Mouse (Mus musculus): ENCODE results near the gene Lmx1b. TPM values are rescaled to one million over a fixed set of nuclear protein-coding genes. Genes with fewer than 3 reads are reported as not detected.

Lmx1b gene
- polyA plus RNA-seq, 1 experiment from 2014 or later, result not detected

DNA sequence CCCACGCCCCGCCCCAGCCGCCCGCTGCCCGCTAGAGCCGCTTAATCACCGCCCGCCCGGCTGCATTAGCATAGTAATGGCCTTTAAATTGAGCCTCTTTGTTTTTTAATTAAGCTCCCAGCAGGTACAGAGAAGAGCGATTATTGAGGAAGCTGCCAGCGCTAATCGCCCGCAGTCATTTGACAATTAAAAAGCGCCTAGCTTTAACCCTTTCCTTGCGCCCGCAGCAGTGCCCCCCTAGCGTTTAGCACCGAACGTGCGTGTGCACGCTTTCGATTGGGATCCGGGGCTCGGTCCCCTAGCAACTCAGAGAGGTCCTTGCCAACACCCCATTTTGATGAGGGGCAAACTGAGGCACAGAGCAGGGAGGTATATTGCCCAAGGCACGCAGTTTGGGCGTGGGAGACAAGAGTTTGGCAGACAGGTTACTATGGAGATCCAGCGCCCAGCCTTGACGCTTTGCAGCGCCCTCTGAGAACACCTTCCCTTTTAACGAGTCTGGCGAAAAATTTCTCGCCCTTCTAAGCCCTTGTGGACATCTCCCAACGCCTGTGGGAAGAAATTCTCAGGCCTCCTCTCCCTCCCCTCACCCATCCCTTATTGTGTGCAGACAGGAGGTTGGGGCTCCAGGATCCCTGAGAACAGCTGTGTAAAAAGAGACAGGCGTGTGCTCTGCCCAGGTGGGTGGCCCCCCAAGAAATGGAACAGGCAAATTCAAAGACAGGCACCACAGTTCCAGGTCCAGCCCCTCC is 59.4 kb downstream of the Lmx1b start:
- Histone ChIP-seq H3K4me3 (ENCODE audit: low read depth, low read length) (peak overlapping the region; percentile 20), H3K4me2 (replicated peaks; ENCODE audit: low read depth) (peak overlapping the region; percentile 54), H3K9ac (ENCODE audit: low read depth, low read length) (no peak overlapping the region), H3K27ac (ENCODE audit: low read depth, low read length) (no peak overlapping the region), H3K36me3 (ENCODE audit: control insufficient read depth, insufficient read depth) (no peaks in the 10 kb centered on the region), H3K4me1 (replicated peaks; ENCODE audit: control insufficient read depth, insufficient read depth, low read length) (0 out of 2 replicates have a peak, but pooled peaks cover 4% of the 10 kb centered on the region), H3K27me3 (replicated peaks; ENCODE audit: control insufficient read depth, insufficient read depth, low read length) (peaks cover 50% of the 10 kb centered on the region), H3K9me3 (ENCODE audit: control insufficient read depth) (no peaks in the 10 kb centered on the region)
- 2% methylated on average over 34 of the region's 34 CpGs for WGBS
- no peak for TF ChIP-seq CTCF (IDR thresholded peaks at IDR 0.05; ENCODE audit: low read depth)
- no peak for ATAC-seq

DNA sequence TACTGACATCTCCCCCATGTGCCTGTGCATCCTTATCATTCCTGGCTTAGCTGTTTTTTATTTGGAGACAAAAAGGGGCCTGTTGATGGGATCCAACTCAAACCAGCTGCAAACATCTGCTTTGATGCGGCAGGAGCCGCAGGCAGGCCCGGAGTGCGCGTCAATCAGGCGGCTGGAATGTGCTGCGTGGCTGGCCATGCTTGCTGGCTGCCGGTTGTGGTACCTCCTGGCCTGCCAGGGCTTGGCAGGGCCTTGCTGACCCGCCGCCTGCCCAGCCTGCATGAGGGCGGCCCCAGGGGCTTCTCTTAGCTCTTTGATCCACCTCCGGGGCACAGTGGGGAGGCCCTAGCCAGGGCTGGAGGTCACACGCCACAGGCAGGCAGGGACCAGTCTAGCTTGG is 64.9 kb downstream of the Lmx1b start:
- H3K4me1 ChIP-seq (replicated peaks; ENCODE audit: control insufficient read depth, insufficient read depth, low read length), result no peaks in the 10 kb centered on the region
- ATAC-seq, result no peak
- no peak overlapping the region for H3K9ac ChIP-seq (ENCODE audit: low read depth, low read length)
- H3K9me3 ChIP-seq (ENCODE audit: control insufficient read depth), result no peaks in the 10 kb centered on the region
- peaks cover 34% of the 10 kb centered on the region for H3K27me3 ChIP-seq (replicated peaks; ENCODE audit: control insufficient read depth, insufficient read depth, low read length)
- 53% methylated on average over 13 of the region's 13 CpGs for WGBS
- H3K27ac ChIP-seq (ENCODE audit: low read depth, low read length), result no peak overlapping the region
- H3K4me3 ChIP-seq (ENCODE audit: low read depth, low read length), result no peak overlapping the region
- TF ChIP-seq CTCF (IDR thresholded peaks at IDR 0.05; ENCODE audit: low read depth), result no peak
- no peak overlapping the region for H3K4me2 ChIP-seq (replicated peaks; ENCODE audit: low read depth)
- no peaks in the 10 kb centered on the region for H3K36me3 ChIP-seq (ENCODE audit: control insufficient read depth, insufficient read depth)

DNA sequence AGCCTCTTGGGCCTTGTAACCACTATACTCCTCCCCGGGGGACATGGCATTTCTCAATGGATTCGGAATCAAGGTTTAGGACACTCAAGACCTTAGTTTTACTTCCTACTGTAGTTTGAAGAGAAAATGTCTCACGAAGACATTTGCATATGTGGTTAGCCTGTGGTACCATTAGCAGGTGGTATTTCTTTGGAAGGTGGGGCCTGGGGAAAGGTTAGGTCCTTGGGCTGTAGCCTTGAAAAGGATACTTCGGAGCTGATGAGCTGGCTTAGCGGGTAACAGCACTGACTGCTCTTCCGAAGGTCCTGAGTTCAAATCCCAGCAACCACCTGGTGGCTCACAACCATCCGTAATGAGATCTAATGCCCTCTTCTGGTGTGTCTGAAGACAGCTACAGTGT is 67.2 kb downstream of the Lmx1b start:
- Histone ChIP-seq H3K4me1 (replicated peaks; ENCODE audit: control insufficient read depth, insufficient read depth, low read length) (no peaks in the 10 kb centered on the region), H3K4me2 (replicated peaks; ENCODE audit: low read depth) (no peak overlapping the region), H3K4me3 (ENCODE audit: low read depth, low read length) (no peak overlapping the region), H3K36me3 (ENCODE audit: control insufficient read depth, insufficient read depth) (no peaks in the 10 kb centered on the region), H3K9me3 (ENCODE audit: control insufficient read depth) (no peaks in the 10 kb centered on the region), H3K9ac (ENCODE audit: low read depth, low read length) (no peak overlapping the region), H3K27ac (ENCODE audit: low read depth, low read length) (no peak overlapping the region), H3K27me3 (replicated peaks; ENCODE audit: control insufficient read depth, insufficient read depth, low read length) (peaks cover 32% of the 10 kb centered on the region)
- TF ChIP-seq CTCF (IDR thresholded peaks at IDR 0.05; ENCODE audit: low read depth), result no peak
- no peak for ATAC-seq
- 92% methylated on average over 7 of the region's 7 CpGs for WGBS

DNA sequence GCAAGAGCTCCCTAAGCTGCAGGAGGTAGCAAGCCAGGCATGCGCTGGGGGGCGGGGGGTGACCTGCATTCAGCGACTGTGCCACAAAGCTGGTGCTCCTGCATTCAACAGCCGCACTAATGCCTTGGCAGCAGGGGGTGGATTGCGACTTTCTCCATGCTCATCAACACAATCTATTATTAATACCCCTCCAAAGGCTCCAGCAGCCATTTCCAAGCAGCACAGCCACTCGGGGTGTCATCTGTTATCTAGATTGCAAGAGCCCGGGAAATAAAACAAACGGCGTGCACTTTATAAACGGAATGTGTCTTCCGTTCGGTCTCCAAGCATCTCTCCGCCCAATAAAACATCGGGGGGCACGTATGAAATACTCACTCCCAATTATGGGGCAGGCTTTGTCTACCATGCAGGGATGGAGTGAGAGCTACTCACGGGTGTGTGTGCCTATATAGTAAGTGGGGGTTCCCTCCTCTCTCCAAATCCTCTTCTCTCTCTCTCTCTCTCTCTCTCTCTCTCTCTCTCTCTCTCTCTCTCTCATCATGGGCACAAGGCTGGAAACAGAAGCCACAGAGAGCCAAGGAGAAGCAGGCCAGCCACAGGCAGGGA is 69.0 kb downstream of the Lmx1b start:
- no peak for ATAC-seq
- no peak overlapping the region for H3K9ac ChIP-seq (ENCODE audit: low read depth, low read length)
- no peaks in the 10 kb centered on the region for H3K9me3 ChIP-seq (ENCODE audit: control insufficient read depth)
- H3K36me3 ChIP-seq (ENCODE audit: control insufficient read depth, insufficient read depth), result no peaks in the 10 kb centered on the region
- H3K4me3 ChIP-seq (ENCODE audit: low read depth, low read length), result no peak overlapping the region
- WGBS, result 32% methylated on average over 16 of the region's 16 CpGs
- peaks cover 32% of the 10 kb centered on the region for H3K27me3 ChIP-seq (replicated peaks; ENCODE audit: control insufficient read depth, insufficient read depth, low read length)
- H3K27ac ChIP-seq (ENCODE audit: low read depth, low read length), result no peak overlapping the region
- H3K4me2 ChIP-seq (replicated peaks; ENCODE audit: low read depth), result no peak overlapping the region
- H3K4me1 ChIP-seq (replicated peaks; ENCODE audit: control insufficient read depth, insufficient read depth, low read length), result no peaks in the 10 kb centered on the region
- no peak for TF ChIP-seq CTCF (IDR thresholded peaks at IDR 0.05; ENCODE audit: low read depth)

DNA sequence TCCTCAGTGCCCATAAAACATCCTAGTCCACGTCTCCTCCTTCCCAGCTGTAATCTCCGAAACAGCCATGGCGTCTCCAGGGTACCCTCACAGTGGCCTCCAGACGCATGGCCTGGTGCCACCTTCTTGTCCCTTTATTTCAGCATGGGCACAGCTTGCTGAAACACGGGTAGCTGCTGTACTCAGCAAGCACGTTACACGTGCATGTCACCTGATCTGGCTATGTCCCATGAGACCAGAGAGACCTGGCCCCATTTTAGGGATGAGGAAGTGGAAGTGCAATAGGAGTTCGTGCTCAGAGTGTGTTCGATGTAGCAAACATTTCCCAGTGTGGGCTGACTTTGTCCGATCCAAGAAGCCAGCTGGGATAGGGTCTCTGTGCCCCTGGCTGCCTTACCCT is 70.6 kb downstream of the Lmx1b start:
- Histone ChIP-seq H3K9ac (ENCODE audit: low read depth, low read length) (no peak overlapping the region), H3K27ac (ENCODE audit: low read depth, low read length) (no peak overlapping the region), H3K36me3 (ENCODE audit: control insufficient read depth, insufficient read depth) (no peaks in the 10 kb centered on the region), H3K4me2 (replicated peaks; ENCODE audit: low read depth) (no peak overlapping the region), H3K9me3 (ENCODE audit: control insufficient read depth) (no peaks in the 10 kb centered on the region), H3K4me1 (replicated peaks; ENCODE audit: control insufficient read depth, insufficient read depth, low read length) (no peaks in the 10 kb centered on the region), H3K27me3 (replicated peaks; ENCODE audit: control insufficient read depth, insufficient read depth, low read length) (peaks cover 32% of the 10 kb centered on the region), H3K4me3 (ENCODE audit: low read depth, low read length) (no peak overlapping the region)
- 69% methylated on average over 10 of the region's 10 CpGs for WGBS
- TF ChIP-seq CTCF (IDR thresholded peaks at IDR 0.05; ENCODE audit: low read depth), result no peak
- ATAC-seq, result no peak

DNA sequence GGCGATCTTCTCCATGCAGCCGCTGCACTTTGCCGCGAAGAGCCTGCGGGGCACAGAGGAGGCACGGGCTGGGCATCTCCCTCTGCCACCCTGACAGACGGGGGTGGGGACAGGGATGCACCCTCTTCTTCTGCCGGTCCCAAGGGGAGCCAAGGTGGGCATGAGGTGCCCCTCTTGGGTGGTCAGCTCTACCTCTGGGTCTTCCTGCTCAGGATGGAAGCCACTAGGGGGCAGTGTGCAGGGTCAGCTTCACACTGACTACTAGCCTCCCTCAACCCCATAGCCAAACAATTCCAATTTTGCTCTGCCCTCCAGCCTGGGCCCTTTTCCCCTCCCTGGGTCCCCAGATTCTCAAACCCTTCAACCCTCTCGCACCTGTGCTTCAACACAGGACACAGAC is 71.1 kb downstream of the Lmx1b start:
- Histone ChIP-seq H3K9ac (ENCODE audit: low read depth, low read length) (no peak overlapping the region), H3K4me1 (replicated peaks; ENCODE audit: control insufficient read depth, insufficient read depth, low read length) (no peaks in the 10 kb centered on the region), H3K36me3 (ENCODE audit: control insufficient read depth, insufficient read depth) (no peaks in the 10 kb centered on the region), H3K9me3 (ENCODE audit: control insufficient read depth) (no peaks in the 10 kb centered on the region), H3K4me3 (ENCODE audit: low read depth, low read length) (no peak overlapping the region), H3K27me3 (replicated peaks; ENCODE audit: control insufficient read depth, insufficient read depth, low read length) (peaks cover 32% of the 10 kb centered on the region), H3K4me2 (replicated peaks; ENCODE audit: low read depth) (no peak overlapping the region), H3K27ac (ENCODE audit: low read depth, low read length) (no peak overlapping the region)
- no peak for ATAC-seq
- peak; percentile 71 for TF ChIP-seq CTCF (IDR thresholded peaks at IDR 0.05; ENCODE audit: low read depth)
- 15% methylated on average over 9 of the region's 9 CpGs for WGBS
